Mouse (Mus musculus) forebrain, embryonic 11.5 days (tissue): Measurements from ENCODE around the gene Aatf. TPM values are rescaled to one million over a fixed set of nuclear protein-coding genes. Genes with fewer than 3 reads are reported as not detected.

ENCODE experiments used
- ATAC-seq: fragments of 200-750 bp; cut with Nextera tagmentation; replicated peaks from 2 replicates; pipeline ENCODE4 v1.8.0; 2017; ENCODE audit warnings: moderate TSS enrichment; ENCODE audit not compliant: low FRiP score
- DNase-seq: peaks from one replicate; pipeline ENCODE4 v3.0.0-alpha.2; 2017; ENCODE audit warnings: low spot score
- H3K27ac ChIP-seq: fragments of 300-500 bp; sonication (generic); 2 replicates; pipeline ENCODE4 v1.5.1; 2014; ENCODE audit warnings: low read depth, low read length
- H3K27me3 ChIP-seq: fragments of 300-500 bp; sonication (generic); 2 replicates; pipeline ENCODE4 v1.6.1; 2014; ENCODE audit warnings: mild to moderate bottlenecking, low read length, mixed read lengths; ENCODE audit not compliant: control insufficient read depth, insufficient read depth
- H3K36me3 ChIP-seq: fragments of 300-500 bp; sonication (generic); 2 replicates; pipeline ENCODE4 v1.6.1; 2014; ENCODE audit warnings: mild to moderate bottlenecking, low read length, moderate library complexity, mixed read lengths; ENCODE audit not compliant: control insufficient read depth, insufficient read depth
- H3K4me1 ChIP-seq: fragments of 300-500 bp; sonication (generic); replicated peaks from 2 replicates; pipeline ENCODE4 v1.6.1; 2014; ENCODE audit warnings: low read length, mixed read lengths; ENCODE audit not compliant: control insufficient read depth, insufficient read depth
- H3K4me2 ChIP-seq: fragments of 300-500 bp; sonication (generic); 2 replicates; pipeline ENCODE4 v1.6.1; 2014; ENCODE audit warnings: low read depth, mild to moderate bottlenecking, low read length, moderate library complexity, mixed read lengths; ENCODE audit not compliant: severe bottlenecking
- H3K4me3 ChIP-seq: fragments of 300-500 bp; sonication (generic); 2 replicates; pipeline ENCODE4 v1.5.1; 2014; ENCODE audit warnings: low read depth, low read length
- H3K9ac ChIP-seq: fragments of 300-500 bp; sonication (generic); 2 replicates; pipeline ENCODE4 v1.6.1; 2014; ENCODE audit warnings: low read length
- H3K9me3 ChIP-seq: fragments of 300-500 bp; sonication (generic); 2 replicates; pipeline ENCODE4 v1.6.1; 2016; ENCODE audit warnings: low read length, mixed read lengths; ENCODE audit not compliant: control insufficient read depth
- WGBS: fragments of 180-500 bp; shearing (Covaris S2); extraction: QIAGEN DNeasy Blood & Tissue Kit; methylation state at CpG from one replicate; pipeline ENCODE4 v1.1.7; 2014; 5-methylcytosine and 5-hydroxymethylcytosine counted together
- polyA plus RNA-seq: library from polyadenylated mRNA; unstranded; fragments of >200 nt; fragmentation: Nextera tagmentation; extraction: Ambion mirVana; gene quantifications from 2 replicates; pipeline ENCODE4 v1.2.1, GENCODE M21; 2014

Aatf gene
- polyA plus RNA-seq: 53.6 and 54.8 TPM in 2 replicates

DNA sequence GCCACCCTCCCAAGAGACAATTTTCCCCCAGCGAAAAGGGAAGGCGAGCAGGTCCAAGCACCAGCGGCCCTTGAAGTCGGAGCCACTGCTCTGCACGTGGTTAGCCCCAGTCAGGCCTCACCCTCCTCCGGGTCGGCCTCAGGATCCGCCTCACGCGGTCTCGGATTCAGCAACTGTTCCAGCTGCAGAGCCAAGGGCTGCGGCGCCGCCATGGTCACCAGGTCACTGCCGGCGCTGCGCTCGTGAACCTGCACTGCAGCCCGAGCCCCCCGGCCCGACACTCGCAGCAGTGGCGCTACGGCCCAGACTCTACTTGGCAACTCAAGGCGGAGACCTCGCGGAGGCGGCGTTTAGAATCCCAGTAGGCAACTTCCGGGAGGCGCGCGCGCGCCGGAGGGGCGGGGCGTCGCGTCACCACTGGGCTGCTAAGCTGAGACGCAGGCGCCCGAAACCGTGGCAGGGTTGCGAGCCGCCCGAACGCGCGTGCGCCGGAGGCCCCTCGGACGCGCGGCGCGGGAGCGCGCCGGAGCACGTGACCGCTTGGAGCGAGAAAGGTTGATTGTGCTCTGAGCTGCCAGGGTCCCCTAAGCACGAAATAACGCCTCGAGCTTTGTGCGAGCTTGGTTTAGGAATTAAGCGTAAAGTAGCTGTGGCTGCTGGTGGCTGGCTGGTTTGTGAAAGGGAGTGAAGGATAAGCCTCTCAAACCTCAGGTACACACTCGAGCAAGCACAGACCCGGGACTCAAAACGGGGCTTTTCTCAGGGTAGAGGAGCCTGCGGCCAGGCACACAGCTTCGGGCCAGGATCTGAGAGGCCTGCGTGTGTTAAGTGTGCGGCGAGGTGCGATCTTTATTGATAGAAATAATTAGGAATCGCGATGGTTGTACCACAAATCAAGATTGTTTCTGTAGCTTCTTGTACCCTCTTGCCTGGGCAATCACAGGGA lies at the start of gene Aatf:
Gene Aatf (minus strand): TSS at position 352 of the 946 bp plus-strand sequence.
- peak within 1 kb of the TSS; percentile 73 for H3K4me3 ChIP-seq
- WGBS: under 1% methylated on average over 80 of the region's 80 CpGs
- peaks cover 37% of the 10 kb centered on the region for H3K27me3 ChIP-seq
- peak within 1 kb of the TSS; percentile 82 for H3K9ac ChIP-seq
- DNase-seq (peak; percentile 100), ATAC-seq (peak; percentile 98)
- peak within 1 kb of the TSS; percentile 88 for H3K4me2 ChIP-seq
- H3K36me3 ChIP-seq: peaks cover 3% of the 10 kb centered on the region; the same call in 1 of the 2 replicates
- peaks cover 3% of the 10 kb centered on the region for H3K4me1 ChIP-seq
- H3K9me3 ChIP-seq: no peaks in the 10 kb centered on the region
- peak within 1 kb of the TSS; percentile 65 for H3K27ac ChIP-seq

DNA sequence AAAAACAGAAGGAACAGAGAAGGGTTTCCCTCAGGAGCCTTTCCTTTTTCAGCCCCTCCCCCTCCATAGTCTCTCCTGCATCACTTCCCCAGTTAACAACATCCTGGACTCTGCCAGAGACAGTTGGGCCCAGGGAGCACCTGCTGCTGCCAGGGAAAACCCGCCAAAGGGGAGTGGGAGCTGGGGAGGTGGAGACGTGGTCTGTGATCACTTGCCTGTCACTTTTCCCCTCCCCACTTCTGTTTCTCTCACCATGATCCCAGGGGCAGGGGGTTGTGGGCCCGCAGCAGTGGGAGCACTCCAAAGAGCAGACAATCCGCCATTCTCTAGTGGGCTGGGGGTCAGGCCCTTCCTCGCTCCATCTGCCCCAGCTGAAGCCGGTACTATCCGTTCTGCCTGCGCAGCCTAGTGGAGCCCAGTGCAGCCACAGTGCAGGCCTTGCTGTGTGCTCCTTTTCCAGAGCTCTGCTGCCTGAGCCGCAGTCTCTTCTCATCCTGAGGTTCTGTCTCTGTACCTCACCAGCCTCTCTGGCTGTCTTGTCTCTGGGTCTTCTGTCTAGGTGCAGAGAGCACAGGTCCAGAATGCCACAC lies 49.5 kb upstream of the Aatf start:
- 15% methylated on average over 9 of the region's 9 CpGs for WGBS
- Histone ChIP-seq H3K36me3 (no peaks in the 10 kb centered on the region), H3K9ac (no peak overlapping the region; the same call in 1 of the 2 replicates), H3K4me1 (peaks cover 11% of the 10 kb centered on the region; the same call in 1 of the 2 replicates), H3K27me3 (no peaks in the 10 kb centered on the region; the same call in 1 of the 2 replicates), H3K27ac (no peak overlapping the region), H3K9me3 (no peaks in the 10 kb centered on the region), H3K4me2 (no peak overlapping the region), H3K4me3 (no peak overlapping the region)
- ATAC-seq (peak; percentile 36; the same call in 1 of the 2 replicates), DNase-seq (no peak)

DNA sequence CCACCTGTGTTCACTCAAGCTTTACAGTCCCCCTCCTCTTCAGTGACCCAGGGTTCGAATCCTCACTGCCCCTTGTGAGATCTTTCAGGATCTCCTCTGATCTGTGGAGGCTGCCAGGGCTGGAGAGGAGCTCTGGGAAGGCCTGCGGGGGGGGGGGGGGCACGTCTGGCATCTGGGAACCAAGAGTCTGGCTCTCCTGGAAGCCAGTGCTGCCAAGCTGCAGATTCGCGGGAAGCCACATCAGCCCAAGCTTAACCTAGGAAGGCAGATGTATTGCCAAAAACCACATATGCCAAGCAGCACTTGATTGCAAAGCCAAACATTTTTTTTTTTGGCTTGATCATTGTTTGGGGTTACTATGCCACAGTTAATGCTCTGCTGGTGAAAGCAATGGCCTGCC lies 48.2 kb upstream of the Aatf start:
- Histone ChIP-seq H3K9me3 (no peaks in the 10 kb centered on the region), H3K36me3 (no peaks in the 10 kb centered on the region)

DNA sequence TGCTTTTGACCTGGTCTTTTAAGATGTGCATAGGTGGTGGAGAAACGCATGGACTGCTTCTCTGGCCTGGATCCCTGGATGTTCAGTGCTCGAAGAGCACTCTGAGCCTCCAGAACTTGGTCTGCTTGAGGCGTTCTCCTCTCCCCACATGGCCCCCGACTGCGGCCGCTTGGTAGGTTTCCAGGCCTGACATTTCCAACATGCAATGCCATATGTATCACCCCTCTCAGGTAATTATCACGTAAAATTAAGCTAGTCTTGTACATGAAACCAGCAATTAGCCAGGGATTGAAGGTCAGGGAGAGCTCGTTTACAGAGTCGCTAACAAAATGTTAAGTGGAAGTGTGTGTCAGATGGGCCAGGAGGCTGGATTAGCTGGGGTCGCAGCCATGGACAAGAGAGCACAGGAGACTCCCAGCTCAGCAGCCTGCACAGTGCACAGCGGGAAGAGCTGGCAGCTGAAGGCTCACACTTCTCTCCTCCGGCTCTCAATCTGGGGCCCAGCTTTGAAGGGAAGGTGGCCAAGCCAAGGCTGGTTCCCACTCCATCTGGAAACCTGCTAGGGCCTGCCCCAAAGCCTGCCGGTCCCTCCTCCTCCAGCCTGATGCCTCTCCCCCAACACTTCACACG lies 40.6 kb upstream of the Aatf start:
- H3K27me3 ChIP-seq: peaks cover 3% of the 10 kb centered on the region; the same call in 1 of the 2 replicates
- no peak overlapping the region for H3K9ac ChIP-seq
- H3K4me3 ChIP-seq: no peak overlapping the region
- no peak overlapping the region for H3K27ac ChIP-seq
- WGBS: 77% methylated on average over 14 of the region's 14 CpGs
- DNase-seq (no peak), ATAC-seq (no peak)
- 0 out of 2 replicates have a peak, but pooled peaks cover 2% of the 10 kb centered on the region for H3K4me1 ChIP-seq
- H3K36me3 ChIP-seq: no peaks in the 10 kb centered on the region
- no peak overlapping the region for H3K4me2 ChIP-seq
- H3K9me3 ChIP-seq: peaks cover 2% of the 10 kb centered on the region; the same call in 1 of the 2 replicates

More for the DNA sequence above, 48.2 kb upstream of the Aatf start:
- WGBS: 100% methylated on average over 3 of the region's 5 CpGs
- Histone ChIP-seq H3K9ac (no peak overlapping the region), H3K27me3 (no peaks in the 10 kb centered on the region; the same call in 1 of the 2 replicates), H3K4me2 (no peak overlapping the region), H3K4me1 (peaks cover 11% of the 10 kb centered on the region; the same call in 1 of the 2 replicates), H3K27ac (no peak overlapping the region), H3K4me3 (no peak overlapping the region)
- no peak for DNase-seq
- ATAC-seq: no peak

DNA sequence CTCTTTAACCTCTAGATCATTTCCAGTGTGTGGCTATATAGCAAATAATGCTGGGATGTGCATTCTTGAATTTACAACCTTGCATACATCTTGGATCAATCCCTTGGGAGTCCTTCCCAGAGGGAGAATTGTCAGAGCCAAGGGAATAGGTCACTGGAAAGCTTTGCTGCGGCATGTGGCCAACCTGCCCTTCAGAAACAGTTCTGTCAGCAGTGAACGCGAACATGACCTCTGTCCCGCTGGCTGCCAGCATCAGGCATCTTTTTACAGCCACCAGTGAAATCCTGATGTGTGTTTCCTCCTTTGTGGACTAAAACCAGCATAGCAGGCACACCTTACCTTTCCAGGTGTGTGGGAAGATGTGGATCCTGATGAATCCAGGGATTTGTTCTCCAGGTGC lies 38.0 kb upstream of the Aatf start:
- WGBS: 81% methylated on average over 4 of the region's 4 CpGs
- peaks cover 2% of the 10 kb centered on the region; the same call in 1 of the 2 replicates for H3K9me3 ChIP-seq
- H3K4me1 ChIP-seq: 0 out of 2 replicates have a peak, but pooled peaks cover 4% of the 10 kb centered on the region
- H3K9ac ChIP-seq: no peak overlapping the region
- DNase-seq (no peak), ATAC-seq (no peak)
- H3K4me2 ChIP-seq: no peak overlapping the region
- H3K36me3 ChIP-seq: no peaks in the 10 kb centered on the region
- no peak overlapping the region for H3K27ac ChIP-seq
- H3K4me3 ChIP-seq: no peak overlapping the region
- peaks cover 7% of the 10 kb centered on the region for H3K27me3 ChIP-seq

DNA sequence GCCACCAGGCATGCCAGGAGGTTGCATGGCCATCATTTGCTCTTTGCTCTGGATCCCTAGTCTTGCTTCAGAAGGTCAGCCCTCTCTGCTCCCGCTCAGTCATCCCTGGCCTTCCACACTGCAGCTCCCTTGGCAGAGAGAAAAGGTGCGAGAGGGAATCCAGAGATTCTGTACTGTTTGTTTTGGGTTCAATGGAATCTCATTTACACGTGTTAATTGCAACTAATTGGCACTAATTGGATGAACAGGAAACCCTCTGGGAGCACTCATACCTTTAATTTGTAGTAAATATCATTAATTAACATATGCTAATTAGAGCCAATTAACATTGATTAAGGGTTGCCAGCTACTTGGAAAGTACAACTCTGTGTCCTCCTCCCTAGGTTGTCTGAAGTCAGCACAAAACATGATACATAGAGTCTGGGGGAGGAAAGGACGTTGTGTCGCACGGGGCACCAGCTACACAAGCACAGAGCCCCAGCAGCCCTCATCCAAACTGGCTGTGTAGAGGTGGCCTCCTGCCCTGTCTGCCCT lies 36.0 kb upstream of the Aatf start:
- no peaks in the 10 kb centered on the region for H3K36me3 ChIP-seq
- H3K27ac ChIP-seq: no peak overlapping the region
- peaks cover 14% of the 10 kb centered on the region for H3K27me3 ChIP-seq
- no peak overlapping the region for H3K4me2 ChIP-seq
- 0 out of 2 replicates have a peak, but pooled peaks cover 4% of the 10 kb centered on the region for H3K4me1 ChIP-seq
- H3K4me3 ChIP-seq: no peak overlapping the region
- no peak for DNase-seq
- 35% methylated on average over 6 of the region's 6 CpGs for WGBS
- no peak for ATAC-seq
- H3K9ac ChIP-seq: no peak overlapping the region
- peaks cover 2% of the 10 kb centered on the region; the same call in 1 of the 2 replicates for H3K9me3 ChIP-seq

DNA sequence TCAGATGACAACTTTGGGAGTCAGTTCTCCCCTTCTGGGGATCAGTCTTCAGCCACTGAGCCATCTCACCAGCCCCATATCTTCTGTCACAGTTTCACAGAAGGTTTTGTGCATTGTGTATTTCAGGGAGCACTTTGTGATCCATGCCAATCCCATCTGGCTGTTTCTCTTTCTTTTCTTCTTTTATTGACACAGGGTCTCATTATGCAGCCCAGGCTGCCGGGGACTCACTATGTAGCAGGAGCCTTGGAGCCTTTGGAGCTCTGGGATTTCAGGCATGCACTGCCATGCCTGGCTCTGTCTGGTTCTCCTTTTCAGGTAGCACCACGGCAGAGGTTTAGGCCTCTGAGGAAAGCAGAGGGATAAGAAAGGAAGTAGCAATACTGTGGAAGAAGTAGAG lies 35.0 kb upstream of the Aatf start:
- peaks cover 14% of the 10 kb centered on the region for H3K27me3 ChIP-seq
- no peak overlapping the region for H3K4me3 ChIP-seq
- H3K36me3 ChIP-seq: no peaks in the 10 kb centered on the region
- 38% methylated on average over 2 of the region's 2 CpGs for WGBS
- H3K9me3 ChIP-seq: peaks cover 1% of the 10 kb centered on the region; the same call in 1 of the 2 replicates
- ATAC-seq (no peak), DNase-seq (no peak)
- no peak overlapping the region for H3K4me2 ChIP-seq
- no peak overlapping the region for H3K9ac ChIP-seq
- H3K4me1 ChIP-seq: 0 out of 2 replicates have a peak, but pooled peaks cover 4% of the 10 kb centered on the region
- H3K27ac ChIP-seq: no peak overlapping the region

DNA sequence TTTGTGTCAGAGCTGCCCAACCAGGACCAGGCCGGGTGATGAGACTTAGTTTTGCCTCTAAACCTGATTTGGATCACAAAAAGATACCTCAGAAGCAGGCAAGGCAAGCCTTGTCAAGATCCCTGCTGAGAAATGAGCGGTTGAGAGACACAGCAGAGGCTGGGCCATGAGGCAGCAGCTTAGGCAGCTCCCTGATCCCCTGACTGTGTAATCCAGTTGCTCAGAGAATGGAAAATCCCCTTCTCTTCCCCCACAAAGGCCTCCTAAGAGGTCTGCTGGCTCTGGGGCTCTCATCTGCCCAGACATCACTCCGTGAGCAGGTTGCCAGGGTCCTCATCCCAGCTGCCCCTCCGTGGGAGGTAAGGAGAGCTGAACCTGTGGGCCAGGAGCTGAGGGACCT lies 26.7 kb upstream of the Aatf start:
- Histone ChIP-seq H3K9me3 (no peaks in the 10 kb centered on the region), H3K27me3 (peaks cover 10% of the 10 kb centered on the region), H3K4me2 (no peak overlapping the region), H3K4me1 (0 out of 2 replicates have a peak, but pooled peaks cover 2% of the 10 kb centered on the region), H3K9ac (no peak overlapping the region), H3K27ac (no peak overlapping the region), H3K36me3 (no peaks in the 10 kb centered on the region), H3K4me3 (no peak overlapping the region)
- ATAC-seq: no peak
- WGBS: 2% methylated on average over 4 of the region's 4 CpGs
- DNase-seq: peak; percentile 40
